Mouse (Mus musculus): Measurements from ENCODE around the gene Timm50.

Gene Timm50

GRCm38 (mm10) chr7:28311926-28312543, at the start of gene Timm50:
Timm50 (minus strand) TSS chr7:28312072.
- DNase-seq = peak; percentile 99

- DNase-seq = no peak
Measured at GRCm38 (mm10) chr7:28360291-28360690, 48.4 kb upstream of the Timm50 start.

- DNase-seq = no peak
Measured at GRCm38 (mm10) chr7:28359854-28360253, 48.0 kb upstream of the Timm50 start.

GRCm38 (mm10) chr7:28358431-28358830, 46.6 kb upstream of the Timm50 start:
- DNase-seq = no peak

GRCm38 (mm10) chr7:28357984-28358383, 46.1 kb upstream of the Timm50 start:
- DNase-seq = no peak

- DNase-seq = no peak
Measured at GRCm38 (mm10) chr7:28356981-28357380, 45.1 kb upstream of the Timm50 start.

GRCm38 (mm10) chr7:28355221-28355620, 43.3 kb upstream of the Timm50 start:
- DNase-seq = no peak

GRCm38 (mm10) chr7:28354596-28354995, 42.7 kb upstream of the Timm50 start:
- DNase-seq = no peak

- no peak for DNase-seq
Measured at GRCm38 (mm10) chr7:28354113-28354581, 42.3 kb upstream of the Timm50 start.

- no peak for DNase-seq
Measured at GRCm38 (mm10) chr7:28353267-28353666, 41.4 kb upstream of the Timm50 start.

- DNase-seq = no peak
Measured at GRCm38 (mm10) chr7:28351676-28352191, 39.9 kb upstream of the Timm50 start.

GRCm38 (mm10) chr7:28350155-28350883, 38.4 kb upstream of the Timm50 start, which contains the start of gene Rps16:
Rps16 (plus strand) TSS chr7:28350652.
- DNase-seq = peak; percentile 99

- DNase-seq = peak; percentile 55 to 68
Measured at GRCm38 (mm10) chr7:28348601-28349000, 36.7 kb upstream of the Timm50 start.

GRCm38 (mm10) chr7:28347746-28348145, 35.9 kb upstream of the Timm50 start:
- no peak for DNase-seq

- DNase-seq = peak; percentile 82 to 85
Measured at GRCm38 (mm10) chr7:28344637-28345036, 32.8 kb upstream of the Timm50 start.

GRCm38 (mm10) chr7:28341381-28341780, 29.5 kb upstream of the Timm50 start:
- no peak for DNase-seq

- DNase-seq = peak; percentile 57 to 62
Measured at GRCm38 (mm10) chr7:28339213-28339917, 27.5 kb upstream of the Timm50 start.

GRCm38 (mm10) chr7:28338108-28338998, 26.5 kb upstream of the Timm50 start, which contains the start of gene Supt5:
Supt5 (minus strand) TSS chr7:28338746.
- DNase-seq = peak; percentile 97 to 98

GRCm38 (mm10) chr7:28335471-28335870, 23.6 kb upstream of the Timm50 start:
- DNase-seq = no peak

GRCm38 (mm10) chr7:28334534-28334933, 22.7 kb upstream of the Timm50 start:
- no peak for DNase-seq

GRCm38 (mm10) chr7:28328260-28328659, 16.4 kb upstream of the Timm50 start:
- no peak for DNase-seq

- no peak for DNase-seq
Measured at GRCm38 (mm10) chr7:28326457-28326856, 14.6 kb upstream of the Timm50 start.

Data from cerebellum, postnatal 10 days (tissue).